Mouse (Mus musculus) embryonic facial prominence, embryonic 11.5 days (tissue): ENCODE data around the gene Ppara. TPM values are rescaled to one million over a fixed set of nuclear protein-coding genes. Genes with fewer than 3 reads are reported as not detected.

Source experiments
- ATAC-seq: fragments of 200-750 bp; cut with Nextera tagmentation; replicated peaks from 2 replicates; pipeline ENCODE4 v1.8.0; 2017; ENCODE audit warnings: low read depth; ENCODE audit not compliant: insufficient number of reproducible peaks, low FRiP score, low TSS enrichment
- DNase-seq: peaks from one replicate; pipeline ENCODE4 v3.0.0-alpha.2; 2015; ENCODE audit warnings: low spot score
- H3K27ac ChIP-seq: fragments of 300-500 bp; sonication (generic); replicated peaks from 2 replicates; pipeline ENCODE4 v1.5.1; 2014; ENCODE audit warnings: mild to moderate bottlenecking, low read depth, low read length, control low read depth
- H3K27me3 ChIP-seq: fragments of 300-500 bp; sonication (generic); 2 replicates; pipeline ENCODE4 v1.6.1; 2014; ENCODE audit warnings: mild to moderate bottlenecking, low read length, moderate library complexity, mixed read lengths; ENCODE audit not compliant: control insufficient read depth, insufficient read depth
- H3K36me3 ChIP-seq: fragments of 300-500 bp; sonication (generic); replicated peaks from 2 replicates; pipeline ENCODE4 v1.6.1; 2014; ENCODE audit warnings: low read depth, mild to moderate bottlenecking, low read length, moderate library complexity, mixed read lengths; ENCODE audit not compliant: control insufficient read depth, insufficient read depth
- H3K4me1 ChIP-seq: fragments of 300-500 bp; sonication (generic); 2 replicates; pipeline ENCODE4 v1.6.1; 2014; ENCODE audit warnings: low read length, mixed read lengths; ENCODE audit not compliant: control insufficient read depth, insufficient read depth
- H3K4me2 ChIP-seq: fragments of 300-500 bp; sonication (generic); 2 replicates; pipeline ENCODE4 v1.6.1; 2014; ENCODE audit warnings: low read depth, mild to moderate bottlenecking, control low read depth, low read length, moderate library complexity
- H3K4me3 ChIP-seq: fragments of 300-500 bp; sonication (generic); 2 replicates; pipeline ENCODE4 v1.5.1; 2014; ENCODE audit warnings: low read depth, low read length, control low read depth
- H3K9ac ChIP-seq: fragments of 300-500 bp; sonication (generic); replicated peaks from 2 replicates; pipeline ENCODE4 v1.6.1; 2014; ENCODE audit warnings: mild to moderate bottlenecking, control low read depth, low read length
- H3K9me3 ChIP-seq: fragments of 300-500 bp; sonication (generic); replicated peaks from 2 replicates; pipeline ENCODE4 v1.6.1; 2016; ENCODE audit warnings: mild to moderate bottlenecking, low read length, inconsistent platforms, mixed read lengths; ENCODE audit not compliant: control insufficient read depth
- WGBS: fragments of 180-500 bp; shearing (Covaris S2); extraction: QIAGEN DNeasy Blood & Tissue Kit; methylation state at CpG from one replicate; pipeline ENCODE4 v1.1.7; 2014; 5-methylcytosine and 5-hydroxymethylcytosine counted together
- polyA plus RNA-seq: library from polyadenylated mRNA; unstranded; fragments of >200 nt; fragmentation: Nextera tagmentation; extraction: Ambion mirVana; gene quantifications from 2 replicates; pipeline ENCODE4 v1.2.1, GENCODE M21; 2014

Gene Ppara
- polyA plus RNA-seq, 1 experiment from 2014 or later, result 0.28 TPM

DNA sequence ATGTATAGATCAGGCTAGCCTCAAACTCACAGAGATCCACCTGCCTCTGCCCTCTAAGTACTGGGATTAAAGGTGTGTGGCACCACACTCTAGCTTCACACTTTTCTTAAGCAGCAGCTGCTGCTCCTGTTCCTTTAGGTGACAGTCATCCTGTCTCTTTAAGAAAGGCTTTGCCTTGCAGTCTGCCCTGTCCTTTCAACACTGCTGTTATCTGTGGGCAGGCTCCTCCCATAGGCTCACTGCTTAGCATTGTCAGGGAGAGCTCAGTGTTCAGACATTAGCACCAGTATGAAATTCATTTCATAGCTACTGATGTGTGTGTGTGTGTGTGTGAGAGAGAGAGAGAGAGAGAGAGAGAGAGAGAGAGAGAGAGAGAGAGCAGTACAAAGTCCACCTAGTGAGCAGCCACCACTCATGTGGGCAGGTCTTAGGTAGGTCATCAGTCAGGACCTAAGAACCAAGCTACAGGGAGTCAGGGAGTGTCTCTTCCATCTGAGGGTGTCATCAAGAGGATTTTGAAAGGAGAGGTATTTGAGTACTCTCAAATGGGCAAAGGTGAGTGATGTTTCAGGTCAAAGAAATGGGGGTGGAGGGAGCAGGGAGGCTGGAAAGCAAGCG, 19.4 kb downstream of the Ppara start:
- Histone ChIP-seq H3K27me3 (no peaks in the 10 kb centered on the region), H3K4me2 (no peak overlapping the region), H3K9ac (no peak overlapping the region), H3K9me3 (peaks cover 4% of the 10 kb centered on the region; the same call in 1 of the 2 replicates), H3K36me3 (no peaks in the 10 kb centered on the region), H3K4me1 (no peaks in the 10 kb centered on the region), H3K4me3 (no peak overlapping the region), H3K27ac (no peak overlapping the region)
- WGBS, result 73% methylated on average over 1 of the region's 1 CpGs
- ATAC-seq (no peak), DNase-seq (no peak)

DNA sequence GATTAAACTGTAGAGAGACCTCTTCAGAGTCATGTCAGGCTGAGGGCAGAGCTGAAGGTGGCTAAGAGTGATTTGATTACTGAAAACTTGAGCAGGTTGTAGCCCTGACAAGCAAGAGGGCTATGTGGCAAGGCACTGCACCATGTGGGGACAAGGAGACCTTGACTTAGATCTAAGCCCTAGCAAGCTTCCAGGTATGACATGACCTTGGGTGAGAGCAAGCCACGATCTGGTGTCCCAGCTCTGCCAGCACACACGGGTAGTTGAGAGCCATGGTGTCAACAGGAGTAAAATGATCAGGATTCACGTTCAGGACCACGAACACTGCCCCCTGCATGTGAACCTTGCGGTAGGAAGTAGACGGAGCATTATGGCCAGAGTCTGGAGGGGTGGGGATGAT, 20.4 kb downstream of the Ppara start:
- H3K4me3 ChIP-seq, result no peak overlapping the region
- H3K27me3 ChIP-seq, result no peaks in the 10 kb centered on the region
- H3K9ac ChIP-seq, result no peak overlapping the region
- DNase-seq, result no peak
- peaks cover 4% of the 10 kb centered on the region; the same call in 1 of the 2 replicates for H3K9me3 ChIP-seq
- no peaks in the 10 kb centered on the region for H3K36me3 ChIP-seq
- H3K4me2 ChIP-seq, result no peak overlapping the region
- no peak overlapping the region for H3K27ac ChIP-seq
- no peak for ATAC-seq
- H3K4me1 ChIP-seq, result no peaks in the 10 kb centered on the region
- WGBS, result 67% methylated on average over 6 of the region's 6 CpGs

DNA sequence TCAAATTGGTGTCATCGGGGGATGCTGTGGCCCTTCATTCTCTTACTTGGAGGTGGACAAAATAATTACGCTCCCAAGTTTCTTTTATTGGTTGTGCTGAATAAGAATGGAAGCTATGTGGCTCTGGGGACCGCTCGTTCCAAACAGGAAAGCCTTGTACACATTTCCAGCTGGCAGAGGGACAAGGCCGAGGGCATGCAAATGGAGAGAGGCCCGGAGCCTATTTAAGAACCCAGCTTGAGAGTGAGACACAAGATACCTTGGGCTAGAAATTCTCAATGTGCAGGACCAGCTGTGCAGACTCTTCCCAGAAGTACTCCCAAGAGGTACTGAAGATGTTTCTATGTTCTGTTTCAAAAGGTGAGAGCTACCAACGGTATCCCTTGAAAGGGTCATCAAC, 21.8 kb downstream of the Ppara start:
- ATAC-seq (no peak), DNase-seq (no peak)
- no peaks in the 10 kb centered on the region for H3K4me1 ChIP-seq
- H3K27ac ChIP-seq, result no peak overlapping the region
- H3K9me3 ChIP-seq, result peaks cover 4% of the 10 kb centered on the region; the same call in 1 of the 2 replicates
- no peak overlapping the region for H3K4me3 ChIP-seq
- no peak overlapping the region for H3K9ac ChIP-seq
- H3K4me2 ChIP-seq, result no peak overlapping the region
- no peaks in the 10 kb centered on the region for H3K27me3 ChIP-seq
- WGBS, result 87% methylated on average over 7 of the region's 7 CpGs
- H3K36me3 ChIP-seq, result no peaks in the 10 kb centered on the region

DNA sequence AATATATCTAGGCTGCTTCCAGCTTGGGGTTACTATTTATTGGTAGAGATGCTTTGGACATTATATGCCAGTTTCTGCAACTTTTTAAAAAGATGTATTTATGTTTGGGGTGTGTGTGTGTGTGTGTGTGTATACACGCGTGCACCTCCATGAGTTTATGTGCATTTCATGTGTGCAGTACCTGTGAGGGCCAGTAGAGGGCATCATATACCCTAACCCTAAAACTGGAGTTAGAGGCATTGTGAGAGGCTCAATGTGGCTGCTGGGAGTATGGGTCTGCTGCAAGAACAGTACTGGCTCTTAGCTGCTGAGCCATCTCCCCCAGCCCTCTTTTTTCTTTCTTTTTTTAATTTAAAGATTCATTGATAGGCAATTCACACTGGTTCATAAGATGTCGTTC, 23.0 kb downstream of the Ppara start:
- H3K27me3 ChIP-seq, result no peaks in the 10 kb centered on the region
- H3K9ac ChIP-seq, result no peak overlapping the region
- no peak overlapping the region for H3K27ac ChIP-seq
- ATAC-seq (no peak), DNase-seq (no peak)
- H3K4me2 ChIP-seq, result no peak overlapping the region
- no peaks in the 10 kb centered on the region for H3K36me3 ChIP-seq
- WGBS, result 96% methylated on average over 3 of the region's 3 CpGs
- H3K4me1 ChIP-seq, result no peaks in the 10 kb centered on the region
- no peak overlapping the region for H3K4me3 ChIP-seq
- H3K9me3 ChIP-seq, result peaks cover 4% of the 10 kb centered on the region; the same call in 1 of the 2 replicates

DNA sequence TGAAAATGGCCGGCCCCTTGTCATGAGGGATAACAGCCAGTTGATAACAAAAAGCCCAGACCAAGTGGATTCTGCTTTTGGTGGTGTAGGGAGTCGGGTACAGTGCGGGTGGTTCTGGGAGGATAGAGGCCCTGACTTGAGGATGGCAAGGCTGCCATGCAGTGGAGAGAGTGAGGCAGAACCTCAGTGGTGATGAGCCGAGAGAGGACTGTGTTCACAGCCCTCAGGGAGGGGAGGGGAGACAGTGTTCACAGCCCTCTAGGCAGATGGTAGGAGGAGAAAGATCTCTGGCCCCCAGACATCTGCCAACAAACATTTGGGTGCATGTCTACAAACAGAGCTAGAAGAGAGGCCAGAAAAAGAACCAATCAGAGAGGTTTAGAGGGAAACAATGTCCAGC, 28.0 kb downstream of the Ppara start:
- no peak overlapping the region for H3K9ac ChIP-seq
- no peak overlapping the region for H3K4me2 ChIP-seq
- H3K36me3 ChIP-seq, result no peaks in the 10 kb centered on the region
- 74% methylated on average over 4 of the region's 4 CpGs for WGBS
- H3K27ac ChIP-seq, result no peak overlapping the region
- no peaks in the 10 kb centered on the region for H3K27me3 ChIP-seq
- ATAC-seq (no peak), DNase-seq (no peak)
- H3K4me1 ChIP-seq, result no peaks in the 10 kb centered on the region
- no peak overlapping the region for H3K4me3 ChIP-seq
- peaks cover 4% of the 10 kb centered on the region; the same call in 1 of the 2 replicates for H3K9me3 ChIP-seq

DNA sequence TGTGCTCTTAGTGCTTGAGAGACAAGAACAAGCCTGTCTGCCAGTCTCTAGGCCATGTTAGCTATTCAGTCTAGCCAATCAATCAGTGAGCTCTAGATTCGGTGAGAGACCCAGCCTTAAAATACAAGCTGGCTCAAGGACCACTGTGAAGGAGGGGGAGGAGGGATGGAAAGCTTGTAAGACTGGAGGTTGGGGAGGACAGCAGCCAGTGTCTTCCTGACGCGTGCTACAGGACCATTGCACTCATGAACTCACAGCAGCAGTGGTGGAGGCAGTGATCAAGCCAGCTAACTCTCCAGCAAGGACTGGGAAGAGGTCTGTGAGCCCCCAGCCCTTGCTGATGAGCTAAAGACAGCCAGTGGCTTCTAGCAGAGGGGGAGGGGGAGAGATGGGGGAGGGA, 30.2 kb downstream of the Ppara start:
- DNase-seq, result no peak
- no peak overlapping the region for H3K4me2 ChIP-seq
- 39% methylated on average over 3 of the region's 3 CpGs for WGBS
- H3K27me3 ChIP-seq, result no peaks in the 10 kb centered on the region
- H3K9me3 ChIP-seq, result no peaks in the 10 kb centered on the region
- H3K27ac ChIP-seq, result no peak overlapping the region
- ATAC-seq, result no peak
- H3K4me1 ChIP-seq, result no peaks in the 10 kb centered on the region
- H3K9ac ChIP-seq, result no peak overlapping the region
- no peaks in the 10 kb centered on the region for H3K36me3 ChIP-seq
- H3K4me3 ChIP-seq, result no peak overlapping the region

DNA sequence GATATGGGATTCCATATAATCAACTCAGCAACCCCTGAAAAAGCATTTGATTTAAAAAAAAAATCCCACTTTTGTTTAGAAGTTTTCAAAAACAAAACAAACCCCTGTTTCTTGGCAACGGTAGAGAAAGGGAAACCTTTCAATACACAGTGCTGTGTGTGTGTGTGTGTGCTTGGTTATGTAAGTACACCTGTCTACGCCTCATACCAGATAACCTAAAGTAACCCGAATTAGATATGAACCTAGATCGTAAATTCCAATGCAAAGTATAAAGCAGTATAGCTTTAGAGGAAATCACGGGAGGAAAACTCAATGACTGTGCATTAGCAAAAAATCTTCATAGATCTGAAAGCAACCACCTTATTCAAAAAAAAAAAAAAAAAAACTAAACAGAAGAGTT, 31.9 kb downstream of the Ppara start:
- DNase-seq, result no peak
- H3K36me3 ChIP-seq, result no peaks in the 10 kb centered on the region
- no peak overlapping the region for H3K4me2 ChIP-seq
- H3K27me3 ChIP-seq, result no peaks in the 10 kb centered on the region
- no peak overlapping the region for H3K27ac ChIP-seq
- H3K4me3 ChIP-seq, result no peak overlapping the region
- ATAC-seq, result no peak
- H3K9ac ChIP-seq, result no peak overlapping the region
- no peaks in the 10 kb centered on the region for H3K4me1 ChIP-seq
- 92% methylated on average over 5 of the region's 5 CpGs for WGBS
- H3K9me3 ChIP-seq, result no peaks in the 10 kb centered on the region

DNA sequence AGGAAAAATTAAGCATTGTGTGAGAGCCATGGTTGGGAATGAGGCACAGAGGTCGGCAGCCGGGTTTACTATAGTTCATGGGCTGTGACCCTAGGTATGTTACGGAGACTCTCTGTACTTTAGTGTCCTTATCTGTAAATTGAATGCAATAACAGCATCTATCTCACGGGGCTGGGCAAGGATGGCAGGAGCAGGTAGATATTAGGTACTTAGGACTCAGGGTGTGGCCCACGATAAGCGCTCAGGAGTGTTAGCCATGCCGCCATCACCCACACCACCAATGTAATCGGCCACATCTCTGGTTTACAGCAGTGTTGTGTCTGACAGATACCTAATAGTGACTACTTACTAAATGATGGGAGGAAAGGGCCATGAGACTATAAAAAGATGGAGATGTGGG, 34.2 kb downstream of the Ppara start:
- H3K4me1 ChIP-seq, result no peaks in the 10 kb centered on the region
- no peak overlapping the region for H3K9ac ChIP-seq
- DNase-seq (no peak), ATAC-seq (no peak)
- no peaks in the 10 kb centered on the region for H3K27me3 ChIP-seq
- H3K36me3 ChIP-seq, result no peaks in the 10 kb centered on the region
- no peaks in the 10 kb centered on the region for H3K9me3 ChIP-seq
- no peak overlapping the region for H3K4me3 ChIP-seq
- H3K4me2 ChIP-seq, result no peak overlapping the region
- H3K27ac ChIP-seq, result no peak overlapping the region
- 92% methylated on average over 8 of the region's 8 CpGs for WGBS
